Mouse (Mus musculus) frontal cortex, adult (tissue): ENCODE measurements at regions not wholly inside any gene's neighbourhood (a gene's known extent, or its start where the extent isn't known, plus 50 kb on each side); places are given as distances from the start of the nearest gene placed in this dataset.

ENCODE experiments used
- ATAC-seq: cut with Nextera tagmentation; 2 replicates; pipeline ENCODE4 v1.9.2; 2017; ENCODE audit warnings: mild to moderate bottlenecking, moderate library complexity, mixed read lengths; ENCODE audit not compliant: low TSS enrichment

DNA sequence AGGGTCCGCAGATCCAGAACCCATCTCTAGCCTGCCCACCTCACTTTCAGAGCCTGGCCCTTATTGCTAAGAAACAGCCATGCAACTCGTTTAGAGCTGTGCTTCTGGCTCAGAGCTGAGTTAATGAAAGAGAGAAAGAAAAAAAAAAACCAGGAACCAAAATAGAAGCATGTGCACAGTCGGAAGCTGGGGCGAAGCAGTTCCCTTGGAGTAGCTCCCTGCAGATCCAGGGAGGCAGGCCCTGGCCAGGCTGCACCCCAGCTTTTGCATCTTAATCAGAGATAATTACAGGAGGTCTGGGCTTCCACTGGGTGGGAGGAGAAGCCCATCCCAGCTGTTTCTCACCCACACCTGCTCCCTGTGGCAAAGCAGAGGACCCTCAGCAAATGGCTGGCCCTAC is 53.9 kb downstream of the Adra2c start:
- peak; percentile 76 for ATAC-seq

- ATAC-seq: no peak
These were observed 54.4 kb upstream of the Hmx1 start for GRCm38 (mm10) chr5:35334416-35335059.

DNA sequence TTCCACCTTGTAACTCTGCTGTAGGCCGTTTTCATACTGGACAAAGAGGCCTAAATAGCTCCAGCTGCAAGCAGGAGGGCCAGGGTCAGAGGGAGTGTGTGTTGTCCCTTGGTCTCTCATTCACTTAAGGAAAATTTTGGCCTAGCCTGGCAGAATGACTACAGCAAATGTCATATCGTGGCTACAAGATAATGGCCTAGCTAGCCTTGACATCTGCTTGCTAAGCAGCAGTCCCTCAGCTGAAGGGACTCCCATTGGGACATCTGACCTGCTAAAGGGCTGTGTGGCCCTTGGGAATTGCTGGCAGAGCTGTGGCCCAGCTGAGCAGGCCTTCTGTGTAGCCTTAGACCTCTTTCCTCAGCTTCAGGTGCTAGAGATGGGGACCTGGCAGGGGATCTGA is 53.8 kb upstream of the Hmx1 start:
- ATAC-seq: no peak
